Mouse (Mus musculus) left cerebral cortex, postnatal 4 days (tissue): ENCODE measurements around the gene Esyt1. TPM values are rescaled to one million over a fixed set of nuclear protein-coding genes. Genes with fewer than 3 reads are reported as not detected.
"Not testable (repeated sequence)": the region's sequence is repeated elsewhere in the genome, so short reads cannot be mapped to it uniquely, and the experiment has no call there.

ENCODE experiments used
- DNase-seq: peaks from one replicate; pipeline ENCODE4 v3.0.0-alpha.2; 2022
- intact Hi-C: fragments of 180-260 bp; cut with DNase I; formaldehyde crosslinking; loops from one replicate; pipeline ENCODE4 v1.15.1; 2025
- total RNA-seq, 2 experiments: library from RNA; stranded (reverse); gene quantifications; 2 replicates each; pipeline ENCODE4 v1.2.3; 2021

The Esyt1 gene
- total RNA-seq, 2 experiments from 2014 or later = 13.7 to 16.3 TPM

DNA sequence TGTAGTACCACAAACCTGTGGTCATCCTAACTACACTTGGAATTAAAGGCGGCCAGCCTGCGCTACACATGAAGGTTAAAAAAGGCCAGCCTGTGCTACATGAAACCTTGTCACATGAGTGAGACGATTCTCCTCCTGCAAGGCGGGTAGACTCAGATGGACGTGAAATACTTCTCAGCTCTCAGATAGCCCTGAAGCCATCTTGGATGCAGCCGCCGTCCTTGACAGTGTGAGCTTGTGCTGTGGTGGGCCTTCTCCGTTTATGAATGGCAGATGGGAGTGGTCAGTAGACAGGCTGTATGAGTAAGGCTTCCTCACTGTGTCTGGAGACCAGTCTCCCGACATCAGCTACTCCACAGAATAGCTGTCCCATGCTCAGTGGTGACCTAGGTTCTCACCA lies 16.5 kb downstream of the Esyt1 start:
- intact Hi-C loops = no loop called here
- DNase-seq = no peak

DNA sequence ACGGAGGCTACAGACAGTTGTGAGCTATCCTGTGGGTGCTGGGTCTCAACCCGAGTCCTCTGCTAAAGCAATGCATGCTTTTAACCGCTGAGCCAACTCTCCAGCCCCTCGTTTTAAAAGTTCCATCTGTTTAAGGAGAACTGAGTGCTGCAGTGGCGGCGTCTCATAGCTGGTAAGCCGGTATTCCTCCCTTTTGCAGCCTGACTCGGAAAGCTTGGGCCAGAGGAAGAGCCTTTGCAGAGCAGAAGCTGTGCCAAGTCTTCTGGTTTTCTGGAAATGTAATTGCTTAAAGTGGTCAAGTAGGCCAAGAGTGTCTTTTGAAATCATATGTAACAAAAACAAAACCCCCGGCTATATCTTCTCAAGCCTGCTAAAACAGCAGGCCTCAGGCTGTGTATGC lies 17.4 kb downstream of the Esyt1 start:
- DNase-seq = no peak
- intact Hi-C loops = no loop called here

DNA sequence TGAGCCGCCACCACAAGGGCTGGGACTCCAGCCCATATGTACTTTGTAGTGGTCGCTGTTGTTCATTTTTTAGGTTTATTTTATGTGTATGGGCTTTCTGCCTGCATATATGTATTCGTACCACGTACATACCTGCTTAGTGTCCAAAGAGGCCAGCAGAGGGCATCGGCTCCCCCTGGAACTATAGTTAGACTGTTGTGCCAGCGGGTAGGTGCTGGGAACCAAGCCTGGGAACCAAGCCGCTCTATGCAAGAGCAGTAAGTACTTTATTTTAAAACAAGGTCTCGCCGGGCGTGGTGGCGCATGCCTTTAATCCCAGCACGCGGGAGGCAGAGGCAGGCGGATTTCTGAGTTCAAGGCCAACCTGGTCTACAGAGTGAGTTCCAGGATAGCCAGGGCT lies 19.7 kb downstream of the Esyt1 start:
- DNase-seq = no peak
- intact Hi-C loops = no loop called here

DNA sequence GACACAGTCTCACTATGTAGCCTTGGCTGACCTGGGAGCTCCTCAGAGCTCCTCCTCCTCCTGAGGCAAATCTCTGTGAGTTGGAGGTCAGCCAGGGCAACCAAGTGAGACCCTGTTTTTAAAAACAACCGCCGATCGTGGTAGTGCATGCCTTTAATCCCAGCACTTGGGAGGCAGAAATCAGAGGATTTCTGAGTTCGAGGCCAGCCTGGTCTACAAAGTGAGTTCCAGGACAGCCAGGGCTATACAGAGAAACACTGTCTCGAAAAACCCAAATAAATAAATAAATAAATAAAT lies 20.4 kb downstream of the Esyt1 start:
- DNase-seq, intact Hi-C loops: not testable (repeated sequence)

DNA sequence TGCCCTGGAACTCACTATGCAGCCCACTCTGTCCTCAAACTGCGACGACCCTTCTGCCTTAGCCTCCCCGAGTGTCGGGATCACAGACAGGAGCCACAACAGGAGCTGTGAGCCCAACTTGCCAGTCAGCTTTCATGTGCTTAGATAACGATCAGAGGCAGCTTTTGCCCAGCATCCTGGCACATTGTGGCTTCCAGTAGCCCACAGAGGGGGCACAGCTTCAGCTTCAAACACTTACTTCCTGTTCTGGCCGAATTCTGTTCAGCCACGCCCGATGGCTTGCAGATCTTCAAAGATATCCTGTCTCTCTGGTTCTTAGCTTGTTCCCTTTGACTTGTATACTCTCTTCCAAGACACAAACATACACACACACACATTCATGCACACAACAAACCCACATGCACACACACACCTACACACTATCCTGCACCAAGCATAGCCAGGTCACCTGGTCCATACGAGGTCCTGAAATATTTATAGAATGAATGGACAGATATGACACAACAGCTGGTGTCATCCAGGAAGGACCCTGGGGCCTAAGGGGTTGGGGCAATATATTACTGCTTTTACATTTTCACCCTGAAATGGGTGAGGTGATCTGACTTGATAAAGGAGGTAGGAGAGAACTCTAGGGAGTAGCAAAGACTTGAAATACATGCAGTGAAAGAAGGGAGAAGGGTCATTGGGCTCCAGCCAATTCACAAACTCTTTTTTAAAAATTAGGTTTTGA lies 20.9 kb downstream of the Esyt1 start:
- intact Hi-C loops = no loop called here

DNA sequence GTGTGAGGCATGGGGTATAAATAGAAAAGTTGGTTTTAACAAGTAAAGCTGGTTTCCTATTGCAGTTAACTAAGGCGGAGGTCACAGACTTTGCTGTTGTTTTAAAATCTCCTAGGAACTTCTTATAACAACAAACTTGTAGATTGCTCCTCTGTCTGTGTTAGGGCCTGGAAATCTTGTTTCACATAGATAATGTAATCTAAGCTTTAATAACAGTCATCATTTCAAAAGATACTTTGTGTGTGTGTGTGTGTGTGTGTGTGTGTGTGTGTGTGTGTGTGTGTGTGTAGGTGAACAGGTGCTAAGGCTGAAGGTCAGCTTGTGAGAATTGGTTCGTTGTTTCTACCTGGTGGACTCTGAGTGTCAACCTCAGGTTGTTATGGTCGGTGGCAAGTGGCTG lies 21.7 kb downstream of the Esyt1 start:
- DNase-seq = no peak
- intact Hi-C loops = no loop called here

More for the DNA sequence above, 20.9 kb downstream of the Esyt1 start:
- no peak for DNase-seq

DNA sequence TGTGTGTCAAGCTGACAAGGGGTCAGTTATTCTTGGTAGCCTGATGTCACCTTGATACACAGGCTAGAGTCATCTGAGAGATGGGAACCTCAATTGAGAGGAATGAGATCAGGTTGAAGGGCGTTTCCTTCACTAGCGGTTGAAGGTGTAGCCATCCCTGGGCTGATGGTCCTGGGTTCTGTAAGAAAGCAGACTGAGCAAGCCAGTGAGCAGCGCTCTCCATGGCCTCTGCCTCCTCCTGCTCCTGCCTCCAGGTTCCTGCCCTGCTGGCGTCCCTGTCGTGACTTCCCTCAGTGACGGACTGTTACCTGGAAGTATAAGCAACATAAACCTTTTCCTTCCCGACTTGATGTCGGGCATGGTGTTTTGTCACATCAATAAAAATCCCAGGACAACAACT lies 22.1 kb downstream of the Esyt1 start:
- intact Hi-C loops = no loop called here

DNA sequence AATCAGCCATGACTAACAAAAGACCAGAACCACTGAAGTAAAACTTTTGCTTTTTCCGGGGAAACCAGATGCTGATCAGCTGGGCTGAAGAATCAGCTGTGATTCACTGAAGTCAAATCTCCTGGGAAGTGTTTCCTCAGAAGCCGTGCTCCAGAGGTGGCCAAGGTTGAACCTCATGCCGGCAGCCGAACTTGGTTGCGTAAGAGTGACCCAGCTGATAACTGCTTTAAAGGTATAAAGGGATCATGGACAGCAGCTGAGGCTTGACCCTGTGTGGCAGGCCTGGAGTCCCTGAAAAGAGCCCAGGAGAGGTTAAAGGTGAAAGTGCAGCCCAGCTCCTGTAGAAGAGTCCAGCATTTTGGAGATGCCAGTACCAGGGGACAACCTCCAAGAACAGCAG lies 23.3 kb downstream of the Esyt1 start:
- intact Hi-C loops = no loop called here

More for the DNA sequence above, 22.1 kb downstream of the Esyt1 start:
- no peak for DNase-seq

DNA sequence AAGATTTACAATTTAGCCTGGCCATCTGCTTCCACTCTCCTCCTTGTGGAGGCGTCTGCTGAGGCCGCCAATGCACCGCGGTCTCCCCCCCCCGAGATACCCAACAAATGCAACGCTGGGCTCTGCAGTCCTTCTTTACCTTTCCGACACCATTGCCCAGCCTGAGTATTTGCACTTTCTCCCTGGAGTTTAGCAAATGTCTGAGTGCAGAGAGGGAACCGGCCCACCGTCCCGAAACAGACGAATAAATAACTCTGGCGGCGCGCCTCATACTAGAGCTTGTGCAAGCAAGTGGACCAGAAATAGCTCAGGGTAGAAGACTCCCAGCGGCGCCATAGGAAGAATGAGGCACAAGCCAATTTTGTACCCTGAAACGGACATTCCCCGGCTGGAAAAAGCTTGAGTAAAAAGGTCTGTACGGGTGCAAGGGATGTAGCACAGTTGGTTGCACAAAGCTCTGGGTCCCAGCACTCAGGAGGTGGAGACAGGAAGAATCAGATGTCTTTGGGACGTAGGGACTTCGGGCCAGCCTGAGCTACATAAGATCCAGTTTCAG lies 26.5 kb downstream of the Esyt1 start:
- intact Hi-C loops = no loop called here
- DNase-seq = peak; percentile 46

More for the DNA sequence above, 23.3 kb downstream of the Esyt1 start:
- no peak for DNase-seq

DNA sequence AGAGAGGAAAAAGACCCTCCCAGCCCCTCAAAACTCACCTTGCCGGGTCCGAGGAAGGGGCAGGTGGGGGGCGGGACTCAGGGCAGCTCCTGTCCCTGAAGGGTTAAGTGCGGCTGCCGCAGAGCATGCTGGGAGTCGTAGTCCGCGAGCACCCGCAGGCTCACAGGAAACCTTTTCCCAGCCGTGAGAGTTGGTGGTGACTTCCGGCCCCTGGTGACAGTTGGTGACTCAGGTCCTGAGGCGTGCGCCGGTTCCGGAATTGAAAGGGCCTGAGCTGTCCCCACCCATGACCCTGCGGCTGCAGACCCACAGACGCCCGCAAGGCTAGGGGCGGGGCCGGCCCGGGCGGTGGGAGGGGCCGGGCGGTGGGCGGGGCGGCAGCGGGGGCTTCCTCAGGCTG lies 27.1 kb downstream of the Esyt1 start, which contains the start of gene Myl6b:
TSS of gene Myl6b (minus strand) at position 96 of the 400 bp plus-strand sequence.
- intact Hi-C loops = no loop called here
- peak; percentile 96 for DNase-seq

DNA sequence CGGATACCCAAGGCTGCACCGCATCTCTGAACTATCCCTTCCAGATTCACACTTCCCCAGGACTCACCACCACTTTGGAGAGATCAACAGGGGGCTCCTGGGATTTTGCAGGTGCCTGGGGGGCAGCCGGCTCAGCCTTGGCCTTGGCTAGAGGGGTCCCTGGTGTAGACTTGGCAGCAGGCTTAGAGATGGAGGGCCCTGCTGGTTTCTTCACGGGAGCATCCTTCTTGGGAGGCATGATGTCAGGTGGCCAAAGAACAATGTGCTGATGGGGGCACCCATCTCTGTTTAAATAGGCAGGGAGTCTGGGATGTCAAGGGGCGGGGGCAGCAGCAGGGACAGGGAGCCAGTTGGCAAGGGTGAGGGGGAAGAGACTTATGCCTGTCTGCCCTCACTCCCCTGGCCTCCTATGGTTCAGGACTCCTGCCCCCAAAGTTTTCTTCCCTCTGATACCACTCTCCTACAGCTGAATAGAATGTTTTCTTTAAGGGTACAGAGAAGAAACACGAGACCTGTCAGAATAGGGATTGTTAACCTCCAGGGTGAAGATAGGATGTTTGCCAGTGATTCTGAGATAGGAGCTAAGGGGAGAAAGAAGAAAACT lies 28.4 kb downstream of the Esyt1 start:
- no peak for DNase-seq
- intact Hi-C loops = no loop called here

DNA sequence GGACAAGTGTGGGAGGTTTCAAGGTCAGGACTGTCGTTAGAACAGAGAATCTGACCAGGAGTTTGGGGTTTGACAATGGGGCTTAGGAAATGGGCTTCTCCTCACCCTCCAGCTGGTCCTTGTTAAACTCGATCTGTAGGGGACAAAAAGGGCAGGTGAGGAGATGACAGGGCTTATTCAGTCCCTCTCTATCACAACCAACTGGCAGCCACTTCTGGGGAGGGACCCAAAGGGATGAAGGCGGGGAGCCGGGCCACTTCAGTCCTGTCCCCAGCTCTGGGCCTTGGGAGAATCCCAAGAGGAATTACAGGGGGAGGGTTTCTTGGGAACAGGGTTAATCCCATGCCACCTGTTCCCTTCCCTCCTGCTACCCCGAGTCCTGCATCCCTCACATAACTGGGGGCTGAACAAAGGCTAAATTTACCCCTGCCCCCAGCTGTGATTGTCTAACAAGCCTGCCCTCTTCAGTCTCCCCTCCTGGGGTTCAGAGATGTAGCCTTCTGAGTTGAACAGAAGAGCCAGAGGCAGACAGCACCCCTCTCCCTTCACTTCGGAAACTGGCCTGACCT lies 29.1 kb downstream of the Esyt1 start:
- intact Hi-C loops = no loop called here
- DNase-seq = no peak

DNA sequence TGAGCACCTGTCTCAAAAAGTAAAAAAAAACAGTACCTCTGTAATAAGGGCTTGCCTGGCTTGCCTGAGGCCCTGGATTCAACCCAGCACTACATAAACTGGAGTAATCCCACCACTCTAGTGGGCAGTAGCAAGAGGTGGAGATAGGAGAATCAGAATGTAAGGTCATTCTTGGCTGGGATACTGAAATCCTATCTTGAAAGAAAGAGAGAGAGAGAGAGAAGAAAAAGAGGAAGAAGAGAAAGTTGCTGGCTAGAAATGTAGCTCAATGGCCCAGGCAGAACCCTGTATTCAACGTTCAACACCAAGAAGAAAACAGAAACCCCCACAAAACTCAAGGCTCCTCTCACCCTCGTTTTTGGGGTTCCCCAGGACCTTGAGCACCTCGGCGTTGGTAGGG lies 29.8 kb downstream of the Esyt1 start:
- DNase-seq = no peak
- intact Hi-C loops = no loop called here

DNA sequence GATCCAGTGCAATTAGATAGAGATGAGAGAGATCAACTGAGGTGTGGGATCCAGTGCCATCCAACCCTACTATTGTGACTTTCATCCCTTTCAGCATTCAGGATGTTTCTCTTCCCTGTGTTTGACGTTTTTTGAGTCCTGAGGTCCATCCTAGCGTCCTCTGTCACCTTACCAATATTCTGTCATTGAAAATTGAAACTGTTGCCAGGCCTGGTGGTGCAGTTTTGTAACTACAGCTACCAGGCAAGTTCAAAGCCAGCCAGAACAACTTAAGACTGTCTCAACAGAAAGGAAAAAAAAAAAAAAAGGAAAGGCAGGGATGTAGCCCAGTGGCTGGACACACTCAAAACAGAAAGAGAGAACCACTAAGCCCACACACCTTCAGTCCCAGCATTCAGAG lies 30.4 kb downstream of the Esyt1 start:
- no peak for DNase-seq
- intact Hi-C loops = no loop called here

DNA sequence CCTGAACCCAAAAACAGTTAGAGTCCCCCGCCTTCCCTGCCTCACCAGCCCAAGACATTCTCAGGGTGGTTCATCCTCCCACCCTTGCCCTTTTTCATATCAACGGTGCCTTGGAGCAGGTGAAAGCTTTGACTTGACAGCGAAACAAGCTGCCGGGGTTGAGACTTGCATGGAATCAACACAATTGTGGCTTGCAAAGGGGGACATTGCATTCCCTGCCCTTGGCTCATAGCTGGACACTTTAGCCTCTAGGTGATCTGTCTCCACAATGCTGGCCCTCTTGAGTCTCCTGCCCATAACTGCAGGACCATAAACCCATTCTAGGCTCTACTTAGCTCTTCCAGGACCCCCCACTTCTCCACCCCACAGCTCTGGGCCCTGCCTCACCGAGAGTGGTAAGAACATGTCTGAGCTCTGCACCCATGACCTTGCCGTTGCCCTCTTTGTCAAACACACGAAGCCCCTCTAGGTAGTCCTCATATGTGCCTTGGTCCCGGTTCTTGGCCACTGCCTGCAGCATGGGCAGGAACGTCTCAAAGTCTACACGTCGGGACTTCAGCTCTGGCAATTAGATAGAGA lies 30.9 kb downstream of the Esyt1 start:
- intact Hi-C loops = no loop called here
- DNase-seq = no peak

DNA sequence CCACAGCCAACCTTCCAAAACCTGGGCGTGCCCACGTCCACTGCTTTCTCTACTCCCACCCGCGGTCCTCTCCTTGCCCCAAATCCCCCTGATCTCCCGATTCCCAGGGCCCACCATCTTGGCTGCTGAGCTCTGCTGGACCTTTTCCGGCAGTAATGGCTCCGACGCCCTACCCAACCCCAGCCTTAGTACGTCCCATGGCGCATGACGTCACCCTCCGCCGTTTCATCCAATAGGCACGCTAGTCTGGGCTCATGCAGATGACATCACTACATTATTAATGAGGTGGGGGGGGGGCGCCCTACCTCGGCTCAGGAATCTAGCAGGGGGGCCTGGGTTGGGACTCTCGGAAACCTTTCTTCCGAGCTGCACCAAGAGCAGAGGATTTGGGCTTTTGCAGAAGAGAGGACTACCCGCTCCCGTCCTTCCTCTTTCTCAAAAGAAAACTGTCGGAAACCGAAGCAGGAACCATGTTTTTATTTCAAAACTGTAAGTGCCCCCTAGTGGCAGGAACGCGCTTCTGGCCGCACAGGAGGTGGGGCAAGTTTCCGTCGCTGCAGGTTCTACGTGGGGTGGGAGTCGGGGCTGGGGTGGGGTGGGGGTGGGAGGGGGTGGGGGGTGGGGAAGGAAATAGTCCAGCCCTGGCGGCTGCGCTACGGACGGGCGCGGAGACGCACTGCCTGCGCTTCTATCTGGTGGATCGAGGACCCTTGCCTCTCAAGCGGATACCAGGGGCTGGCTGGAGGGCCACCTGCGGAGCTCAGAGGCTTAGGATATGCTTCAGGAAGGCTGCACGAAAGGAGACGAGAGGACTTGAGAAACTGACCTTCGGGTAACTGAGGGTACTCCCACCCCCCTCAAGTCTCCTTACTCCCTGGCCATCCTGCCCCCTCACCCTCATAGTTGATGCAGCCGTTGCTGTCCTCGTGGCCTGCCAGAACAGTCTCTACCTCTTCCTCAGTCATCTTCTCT lies 31.7 kb downstream of the Esyt1 start, which contains the start of gene Myl6:
TSS of gene Myl6 (minus strand) at position 451 of the 972 bp plus-strand sequence.
- intact Hi-C loops = no loop called here
- peak; percentile 99 for DNase-seq

DNA sequence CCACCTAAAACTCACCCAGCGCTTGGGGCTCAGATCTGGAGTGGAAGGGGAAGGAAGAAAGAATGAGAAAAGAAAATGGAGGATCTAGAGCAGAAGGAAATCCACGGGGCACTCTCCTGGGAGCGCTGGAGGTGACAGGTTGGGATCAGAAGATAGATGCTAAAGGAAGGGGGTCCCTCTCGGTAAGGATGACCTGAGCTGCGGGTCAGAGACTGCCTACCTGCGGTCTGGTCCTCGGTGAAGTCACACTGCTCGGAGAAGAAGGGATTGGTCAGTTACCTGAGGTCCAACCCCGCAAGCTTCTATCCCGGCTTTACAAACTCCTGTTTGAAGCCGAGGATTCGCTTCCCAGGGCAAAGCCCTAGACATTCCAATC lies 32.4 kb downstream of the Esyt1 start:
- DNase-seq = peak; percentile 48
- intact Hi-C loops = no loop called here

DNA sequence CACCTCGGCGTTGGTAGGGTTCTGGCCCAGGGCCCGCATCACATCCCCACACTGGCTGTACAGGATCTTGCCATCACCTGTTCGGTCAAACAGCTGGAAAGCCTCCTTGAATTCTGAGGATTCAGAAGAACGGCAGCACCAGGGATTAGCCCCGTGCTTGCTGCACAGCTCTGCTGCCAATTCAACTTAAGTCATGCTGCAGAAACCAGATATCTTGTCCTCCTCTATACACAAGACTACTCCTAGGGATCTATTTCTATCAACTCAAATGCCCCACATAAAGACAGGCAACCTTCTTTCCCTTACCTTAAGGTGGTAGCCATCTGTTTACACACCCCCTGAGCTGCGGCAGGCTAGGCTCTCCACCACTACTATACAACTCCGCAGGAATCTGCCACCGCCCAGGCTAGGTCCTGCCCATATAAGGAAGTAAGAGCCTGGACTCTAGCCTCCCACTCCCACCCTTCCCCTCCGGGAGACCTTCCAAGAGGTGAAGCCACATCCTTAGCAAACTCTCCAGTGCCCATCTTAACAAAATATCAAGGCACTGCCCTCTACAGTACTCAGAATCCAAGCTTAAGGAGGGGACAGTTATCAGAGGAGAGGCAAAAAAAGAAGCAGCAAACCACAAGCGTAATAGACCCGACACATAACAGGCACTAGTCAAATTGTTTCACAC lies 32.9 kb downstream of the Esyt1 start:
- no peak for DNase-seq
- intact Hi-C loops = no loop called here

DNA sequence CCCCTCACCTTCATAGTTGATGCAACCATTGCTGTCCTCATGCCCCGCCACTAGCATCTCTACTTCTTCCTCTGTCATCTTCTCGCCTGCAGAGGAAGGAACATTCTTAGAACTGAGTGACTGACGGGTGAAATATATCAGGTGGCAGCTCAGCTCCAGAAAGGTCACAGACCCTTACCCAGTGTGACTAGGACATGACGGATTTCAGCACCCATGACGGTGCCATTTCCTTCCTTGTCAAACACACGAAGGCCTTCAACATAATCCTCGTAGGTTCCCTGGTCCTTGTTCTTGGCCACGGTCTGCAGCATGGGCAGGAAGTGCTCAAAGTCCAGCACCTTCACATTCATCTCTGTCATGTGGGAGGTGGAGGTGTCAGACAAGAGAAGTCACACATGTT lies 33.6 kb downstream of the Esyt1 start:
- intact Hi-C loops = not testable (repeated sequence)

DNA sequence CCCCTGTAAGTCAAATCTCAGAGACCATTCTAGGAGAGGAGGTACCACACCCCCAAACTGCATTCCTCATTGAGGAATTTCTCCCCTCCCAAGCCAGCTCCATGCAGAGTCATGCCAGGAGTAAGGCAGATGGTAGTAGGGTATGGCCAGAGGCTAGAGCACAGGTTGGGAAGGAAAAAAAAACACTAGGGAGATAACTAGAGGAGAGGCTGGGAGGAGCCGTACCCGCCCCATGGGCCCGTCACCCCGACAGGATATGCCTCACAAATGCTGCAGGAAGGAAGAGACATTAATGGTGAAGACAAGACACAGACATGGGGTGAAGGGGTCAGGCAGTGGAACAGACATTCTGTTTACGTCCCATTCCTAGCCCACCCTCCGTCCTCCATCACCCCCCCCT lies 34.2 kb downstream of the Esyt1 start:
- intact Hi-C loops = no loop called here
- DNase-seq = no peak

More for the DNA sequence above, 33.6 kb downstream of the Esyt1 start:
- DNase-seq = not testable (repeated sequence)
